Mouse (Mus musculus) testis, adult 2 months (tissue): Measurements from ENCODE around the gene Arhgef40.

ENCODE experiments used
- CTCF ChIP-seq: fragments of 200-500 bp; IDR thresholded peaks from 2 replicates; pipeline ENCODE4 v1.5.1; 2012; ENCODE audit warnings: low read depth, mild to moderate bottlenecking, inconsistent platforms, low read length, moderate library complexity; ENCODE audit not compliant: control insufficient read depth, insufficient read depth, insufficient replicate concordance
- POLR2A ChIP-seq: fragments of 200-500 bp; IDR thresholded peaks from 2 replicates; pipeline ENCODE4 v1.6.1; 2012; ENCODE audit warnings: low read depth, mild to moderate bottlenecking, inconsistent platforms, low read length, moderate library complexity; ENCODE audit not compliant: control insufficient read depth

DNA sequence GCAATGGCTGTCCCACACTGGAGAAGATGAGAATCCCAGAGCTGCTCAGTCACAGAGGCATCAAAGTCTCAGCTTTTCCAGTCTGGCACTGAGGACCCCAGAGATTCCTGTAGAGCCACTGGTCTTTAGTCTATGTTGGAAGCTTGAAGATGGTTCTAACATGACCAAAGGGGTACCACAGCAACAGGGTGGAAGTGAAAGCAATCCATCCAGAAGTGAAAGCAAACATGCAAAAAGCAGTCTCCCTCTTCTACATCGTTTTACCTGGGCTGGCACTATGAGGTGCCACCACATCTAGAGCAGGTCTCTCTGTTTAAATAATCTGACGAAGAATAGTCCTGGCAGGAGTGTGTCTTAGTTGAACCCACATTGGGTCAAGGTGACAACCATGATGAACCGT is 5.3 kb upstream of the Arhgef40 start:
- TF ChIP-seq CTCF (no peak), POLR2A (no peak)
